Mouse (Mus musculus) forebrain, embryonic 14.5 days (tissue): ENCODE results near the gene Gm9495. TPM values are rescaled to one million over a fixed set of nuclear protein-coding genes. Genes with fewer than 3 reads are reported as not detected.
A peak's percentile ranks its signal among the peaks of the same experiment; 100 is the strongest.
"Not testable (repeated sequence)": the region's sequence is repeated elsewhere in the genome, so short reads cannot be mapped to it uniquely, and the experiment has no call there.

Source experiments
- ATAC-seq: fragments of 200-750 bp; cut with Nextera tagmentation; 2 replicates; pipeline ENCODE4 v1.8.0; 2017; ENCODE audit warnings: mild to moderate bottlenecking, moderate library complexity
- DNase-seq: peaks from one replicate; pipeline ENCODE4 v3.0.0-alpha.2; 2015; ENCODE audit warnings: low spot score
- H3K27ac ChIP-seq: fragments of 300-500 bp; sonication (generic); 2 replicates; pipeline ENCODE4 v1.5.1; 2014; ENCODE audit warnings: low read depth, mild to moderate bottlenecking, control low read depth, low read length, moderate library complexity
- H3K27me3 ChIP-seq: fragments of 300-500 bp; sonication (generic); replicated peaks from 2 replicates; pipeline ENCODE4 v1.6.1; 2014; ENCODE audit warnings: low read length, control low read depth, mixed read lengths; ENCODE audit not compliant: control insufficient read depth, insufficient read depth
- H3K36me3 ChIP-seq: fragments of 300-500 bp; sonication (generic); 2 replicates; pipeline ENCODE4 v1.6.1; 2014; ENCODE audit warnings: low read length, control low read depth; ENCODE audit not compliant: control insufficient read depth, insufficient read depth
- H3K4me1 ChIP-seq: fragments of 300-500 bp; sonication (generic); 2 replicates; pipeline ENCODE4 v1.6.1; 2014; ENCODE audit warnings: antibody characterized with exemption, low read length, control low read depth; ENCODE audit not compliant: control insufficient read depth, insufficient read depth
- H3K4me2 ChIP-seq: fragments of 300-500 bp; sonication (generic); 2 replicates; pipeline ENCODE4 v1.6.1; 2014; ENCODE audit warnings: mild to moderate bottlenecking, control low read depth, low read length
- H3K4me3 ChIP-seq: fragments of 300-500 bp; sonication (generic); 2 replicates; pipeline ENCODE4 v1.5.1; 2014; ENCODE audit warnings: low read depth, low read length, control low read depth
- H3K9ac ChIP-seq: fragments of 300-500 bp; sonication (generic); 2 replicates; pipeline ENCODE4 v1.6.1; 2014; ENCODE audit warnings: mild to moderate bottlenecking, low read length, control low read depth, moderate library complexity
- H3K9me3 ChIP-seq: fragments of 300-500 bp; sonication (generic); replicated peaks from 2 replicates; pipeline ENCODE4 v1.6.1; 2016; ENCODE audit warnings: low read length, control low read depth, mixed read lengths; ENCODE audit not compliant: control insufficient read depth
- WGBS: fragments of 180-500 bp; shearing (Covaris S2); extraction: QIAGEN DNeasy Blood & Tissue Kit; methylation state at CpG from one replicate; pipeline ENCODE4 v1.1.7; 2014; 5-methylcytosine and 5-hydroxymethylcytosine counted together
- polyA plus RNA-seq: library from polyadenylated mRNA; unstranded; fragments of >200 nt; fragmentation: Nextera tagmentation; extraction: Ambion mirVana; gene quantifications from 2 replicates; pipeline ENCODE4 v1.2.1, GENCODE M21; 2014

Gene Gm9495
- polyA plus RNA-seq = not detected in 2 replicates

- not testable (repeated sequence) for DNase-seq, H3K4me1 ChIP-seq, H3K4me3 ChIP-seq, H3K9ac ChIP-seq, H3K27ac ChIP-seq, H3K36me3 ChIP-seq, ATAC-seq, H3K9me3 ChIP-seq, H3K27me3 ChIP-seq, H3K4me2 ChIP-seq
- 80% methylated on average over 1 of the region's 3 CpGs for WGBS
These were observed at the start of gene Gm9495 for GRCm38 (mm10) chr8:69453465-69453864. Gm9495 (minus strand) TSS chr8:69453565.

GRCm38 (mm10) chr8:69474946-69475345, 21.6 kb upstream of the Gm9495 start:
- ATAC-seq, H3K4me1 ChIP-seq, H3K27ac ChIP-seq, H3K4me2 ChIP-seq, H3K27me3 ChIP-seq, H3K4me3 ChIP-seq, H3K36me3 ChIP-seq, H3K9me3 ChIP-seq, H3K9ac ChIP-seq: not testable (repeated sequence)
- DNase-seq = peak; percentile 2
- 76% methylated on average over 2 of the region's 3 CpGs for WGBS

GRCm38 (mm10) chr8:69420018-69420417, 33.3 kb downstream of the Gm9495 start:
- 83% methylated on average over 2 of the region's 3 CpGs for WGBS
- H3K4me1 ChIP-seq, H3K9me3 ChIP-seq, H3K4me3 ChIP-seq, H3K9ac ChIP-seq, H3K27me3 ChIP-seq, H3K27ac ChIP-seq, H3K36me3 ChIP-seq, ATAC-seq, DNase-seq, H3K4me2 ChIP-seq: not testable (repeated sequence)

GRCm38 (mm10) chr8:69414326-69414725, 39.0 kb downstream of the Gm9495 start:
- no peak overlapping the region for H3K4me2 ChIP-seq
- WGBS = 100% methylated on average over 1 of the region's 1 CpGs
- H3K4me1 ChIP-seq = no peaks in the 10 kb centered on the region
- ATAC-seq (no peak), DNase-seq (no peak)
- H3K9me3 ChIP-seq = no peaks in the 10 kb centered on the region
- H3K27me3 ChIP-seq = no peaks in the 10 kb centered on the region
- no peak overlapping the region for H3K4me3 ChIP-seq
- no peaks in the 10 kb centered on the region for H3K36me3 ChIP-seq
- H3K9ac ChIP-seq = no peak overlapping the region
- H3K27ac ChIP-seq = no peak overlapping the region

GRCm38 (mm10) chr8:69404768-69405167, 48.6 kb downstream of the Gm9495 start:
- DNase-seq (no peak), ATAC-seq (no peak)
- H3K36me3 ChIP-seq = no peaks in the 10 kb centered on the region
- H3K27ac ChIP-seq = no peak overlapping the region
- H3K4me3 ChIP-seq = no peak overlapping the region
- H3K9ac ChIP-seq = no peak overlapping the region
- H3K9me3 ChIP-seq = no peaks in the 10 kb centered on the region
- H3K4me1 ChIP-seq = no peaks in the 10 kb centered on the region
- H3K4me2 ChIP-seq = no peak overlapping the region
- WGBS = 92% methylated on average over 6 of the region's 6 CpGs
- no peaks in the 10 kb centered on the region for H3K27me3 ChIP-seq

- 0 out of 2 replicates have a peak, but pooled peaks cover 2% of the 10 kb centered on the region for H3K4me1 ChIP-seq
- ATAC-seq (no peak), DNase-seq (no peak)
- no peak overlapping the region for H3K27ac ChIP-seq
- H3K36me3 ChIP-seq = no peaks in the 10 kb centered on the region
- no peaks in the 10 kb centered on the region for H3K27me3 ChIP-seq
- 0 out of 2 replicates have a peak overlapping the region, but pooled peaks have one; percentile 73 for H3K9ac ChIP-seq
- peak overlapping the region; percentile 46 for H3K4me3 ChIP-seq
- H3K9me3 ChIP-seq = no peaks in the 10 kb centered on the region
- peak overlapping the region; percentile 66 for H3K4me2 ChIP-seq
- WGBS = 74% methylated on average over 4 of the region's 4 CpGs
These were observed 53.4 kb downstream of the Gm9495 start for GRCm38 (mm10) chr8:69399956-69400443.

- Histone ChIP-seq H3K36me3 (no peaks in the 10 kb centered on the region), H3K27me3 (no peaks in the 10 kb centered on the region), H3K4me2 (peak overlapping the region; percentile 66), H3K27ac (no peak overlapping the region), H3K9me3 (no peaks in the 10 kb centered on the region), H3K9ac (peak overlapping the region; percentile 73), H3K4me3 (peak overlapping the region; percentile 46), H3K4me1 (0 out of 2 replicates have a peak, but pooled peaks cover 2% of the 10 kb centered on the region)
- ATAC-seq (peak; percentile 6; the same call in 1 of the 2 replicates), DNase-seq (peak; percentile 28)
- 13% methylated on average over 35 of the region's 43 CpGs for WGBS
These were observed 54.0 kb downstream of the Gm9495 start for GRCm38 (mm10) chr8:69399181-69399955.

- no peak overlapping the region for H3K27ac ChIP-seq
- no peaks in the 10 kb centered on the region for H3K27me3 ChIP-seq
- no peak overlapping the region for H3K9ac ChIP-seq
- peaks cover 13% of the 10 kb centered on the region for H3K9me3 ChIP-seq
- 0 out of 2 replicates have a peak, but pooled peaks cover under 1% of the 10 kb centered on the region for H3K36me3 ChIP-seq
- H3K4me3 ChIP-seq = no peak overlapping the region
- 76% methylated on average over 6 of the region's 6 CpGs for WGBS
- ATAC-seq (no peak), DNase-seq (no peak)
- H3K4me1 ChIP-seq = 0 out of 2 replicates have a peak, but pooled peaks cover 2% of the 10 kb centered on the region
- H3K4me2 ChIP-seq = peak overlapping the region; percentile 53; the same call in 1 of the 2 replicates
These were observed 57.2 kb downstream of the Gm9495 start for GRCm38 (mm10) chr8:69396196-69396595.
